In genomic region chr7:127020031-127020430, GRCm38 (mm10) we compare ENCODE assay signal across 9 mouse cellular contexts. TPM values are rescaled to one million over a fixed set of nuclear protein-coding genes. Genes with fewer than 3 reads are reported as not detected.
DNase-seq lines count a peak whose midpoint lies in the region; ATAC-seq lines count a peak whose summit lies in the region.
"Had no signal": no experiment of that assay in that cellular context is flagged by ENCODE, and none has a peak within 500 bp of the region (broad histone marks: within the 10 kb centered on the region; RNA-seq: fewer than 3 reads in every experiment).

No protein-coding gene starts in this region.

- peak overlapping the region; percentile 71 for H3K4me2 ChIP-seq in forebrain, embryonic 16.5 days (ENCODE audit: low read length)
- H3K4me2 ChIP-seq in limb, embryonic 15.5 days = peak overlapping the region; percentile 85

- H3K9ac ChIP-seq in forebrain, embryonic 16.5 days (replicated peaks; ENCODE audit: low read depth, low read length) = peak overlapping the region; percentile 71
- H3K9ac ChIP-seq in limb, embryonic 15.5 days = peak overlapping the region; percentile 64

- H3K9me3 ChIP-seq in forebrain, embryonic 16.5 days (ENCODE audit: control insufficient read depth, low read length) = no peaks in the 10 kb centered on the region
- no peaks in the 10 kb centered on the region for H3K9me3 ChIP-seq in limb, embryonic 15.5 days

- no peak for ATAC-seq in cerebellum, adult (ENCODE audit: insufficient number of reproducible peaks, low FRiP score, low TSS enrichment)
- no peak for ATAC-seq in forebrain, embryonic 16.5 days
- no peak for ATAC-seq in limb, embryonic 15.5 days (ENCODE audit: insufficient number of reproducible peaks, low FRiP score, low TSS enrichment, low read depth)
- no peak for ATAC-seq in megakaryocyte-erythroid progenitor cell, adult 5-6 weeks (replicated peaks; ENCODE audit: low FRiP score, low TSS enrichment, poor library complexity, severe bottlenecking)
- no peak for ATAC-seq in monocyte, adult 5-6 weeks (replicated peaks; ENCODE audit: insufficient number of reproducible peaks, low FRiP score, low TSS enrichment, poor library complexity, severe bottlenecking)

- no peaks in the 10 kb centered on the region for H3K27me3 ChIP-seq in forebrain, embryonic 16.5 days (replicated peaks; ENCODE audit: control insufficient read depth, insufficient read depth, low read length)
- H3K27me3 ChIP-seq in limb, embryonic 15.5 days = no peaks in the 10 kb centered on the region

- no peak overlapping the region for H3K27ac ChIP-seq in brown adipose tissue, adult 24 weeks (replicated peaks; ENCODE audit: low read depth, low read length)
- no peak overlapping the region for H3K27ac ChIP-seq in forebrain, embryonic 16.5 days (ENCODE audit: low read length)
- peak overlapping the region; percentile 89 for H3K27ac ChIP-seq in limb, embryonic 15.5 days

- WGBS in forebrain, embryonic 16.5 days = 51% methylated on average over 3 of the region's 3 CpGs
- 54% methylated on average over 3 of the region's 3 CpGs for WGBS in limb, embryonic 15.5 days

- DNase-seq in cerebellum, adult 11 months = peak; percentile 50
- no peak for DNase-seq in adrenal gland, adult 8-10 months

- peak overlapping the region; percentile 39 for H3K4me3 ChIP-seq in brown adipose tissue, adult 24 weeks (ENCODE audit: insufficient read depth, low read depth, low read length)
- H3K4me3 ChIP-seq in forebrain, embryonic 16.5 days (replicated peaks; ENCODE audit: low read length) = peak overlapping the region; percentile 51
- H3K4me3 ChIP-seq in limb, embryonic 15.5 days = peak overlapping the region; percentile 63

- peaks cover 9% of the 10 kb centered on the region for H3K36me3 ChIP-seq in forebrain, embryonic 16.5 days (ENCODE audit: control insufficient read depth, insufficient read depth)
- H3K36me3 ChIP-seq in limb, embryonic 15.5 days = peaks cover 35% of the 10 kb centered on the region

- H3K4me1 ChIP-seq in brown adipose tissue, adult 24 weeks (ENCODE audit: control insufficient read depth, insufficient read depth, insufficient read length, low read length) = peaks cover 8% of the 10 kb centered on the region
- H3K4me1 ChIP-seq in forebrain, embryonic 16.5 days (replicated peaks; ENCODE audit: control insufficient read depth, insufficient read depth, low read length) = peaks cover 83% of the 10 kb centered on the region
- peaks cover 89% of the 10 kb centered on the region for H3K4me1 ChIP-seq in limb, embryonic 15.5 days

RNA-seq across cellular contexts. Expression of gene Gm42742, which starts 0.9 kb away (rescaled TPM):
- 12.4 TPM in 1 of 2 replicates, not detected in the other for polyA plus RNA-seq in brown adipose tissue, adult 24 weeks (2012; ENCODE audit: insufficient read depth, insufficient read length, missing spikeins)
- 54.8 and 74.1 TPM in 2 replicates for polyA plus RNA-seq in forebrain, embryonic 16.5 days (2015; fragmentation: Nextera tagmentation; extraction: Ambion mirVana)
- polyA plus RNA-seq in limb, embryonic 15.5 days (2015; fragmentation: Nextera tagmentation; extraction: Ambion mirVana) = 28.9 and 58.2 TPM in 2 replicates
- total RNA-seq in megakaryocyte-erythroid progenitor cell, adult 5-6 weeks (2014; fragmentation: Nextera tagmentation) = 0.47 and 3.3 TPM in 2 replicates
- total RNA-seq in megakaryocyte-erythroid progenitor cell, adult 5-6 weeks (2017) = 22.6 TPM in 1 of 2 replicates, not detected in the other
- 10 to 100 TPM in 3 of 4 experiments, 1 to 10 TPM in 1; 5.5 to 40.3 (median 28.9) TPM for total RNA-seq in adrenal gland, adult 8-10 months (2022)
- total RNA-seq in monocyte, adult 5-6 weeks (2017) = 6.4 to 36.5 TPM (median 36.3 TPM) in 3 replicates

RNA-seq across cellular contexts. Expression of gene Prrt2, which starts 1.0 kb away (rescaled TPM):
- polyA plus RNA-seq in brown adipose tissue, adult 24 weeks (2012; ENCODE audit: insufficient read depth, insufficient read length, missing spikeins) = 0.55 and 0.58 TPM in 2 replicates
- polyA plus RNA-seq in forebrain, embryonic 16.5 days (2015; fragmentation: Nextera tagmentation; extraction: Ambion mirVana) = 21.1 and 29.9 TPM in 2 replicates
- 16.5 and 17.5 TPM in 2 replicates for polyA plus RNA-seq in limb, embryonic 15.5 days (2015; fragmentation: Nextera tagmentation; extraction: Ambion mirVana)
- total RNA-seq in megakaryocyte-erythroid progenitor cell, adult 5-6 weeks (2014; fragmentation: Nextera tagmentation) = 0.74 and 2.0 TPM in 2 replicates
- total RNA-seq in megakaryocyte-erythroid progenitor cell, adult 5-6 weeks (2017) = 0.80 and 2.3 TPM in 2 replicates
- total RNA-seq in adrenal gland, adult 8-10 months (2022) = 1 to 10 TPM; 2.4 to 8.7 (median 6.4) TPM
- not detected in 3 replicates for total RNA-seq in monocyte, adult 5-6 weeks (2017)

RNA-seq across cellular contexts. Expression of gene Pagr1a, which starts 2.9 kb away (rescaled TPM):
- polyA plus RNA-seq in brown adipose tissue, adult 24 weeks (2012; ENCODE audit: insufficient read depth, insufficient read length, missing spikeins) = 5.9 and 26.0 TPM in 2 replicates
- polyA plus RNA-seq in forebrain, embryonic 16.5 days (2015; fragmentation: Nextera tagmentation; extraction: Ambion mirVana) = 22.9 and 39.8 TPM in 2 replicates
- 46.7 and 85.6 TPM in 2 replicates for polyA plus RNA-seq in limb, embryonic 15.5 days (2015; fragmentation: Nextera tagmentation; extraction: Ambion mirVana)
- 62.5 and 66.9 TPM in 2 replicates for total RNA-seq in megakaryocyte-erythroid progenitor cell, adult 5-6 weeks (2014; fragmentation: Nextera tagmentation)
- 24.5 TPM in 1 of 2 replicates, not detected in the other for total RNA-seq in megakaryocyte-erythroid progenitor cell, adult 5-6 weeks (2017)
- total RNA-seq in adrenal gland, adult 8-10 months (2022) = 10 to 100 TPM in 3 of 4 experiments, 1 to 10 TPM in 1; 7.5 to 36.1 (median 14.3) TPM
- total RNA-seq in monocyte, adult 5-6 weeks (2017) = 3.8 to 52.6 TPM (median 4.4 TPM) in 3 replicates

RNA-seq across cellular contexts. Expression of gene Pagr1b, which starts 3.7 kb away (rescaled TPM):
- 14.1 TPM in 1 of 2 replicates, not detected in the other for polyA plus RNA-seq in brown adipose tissue, adult 24 weeks (2012; ENCODE audit: insufficient read depth, insufficient read length, missing spikeins)
- not detected in 2 replicates for polyA plus RNA-seq in forebrain, embryonic 16.5 days (2015; fragmentation: Nextera tagmentation; extraction: Ambion mirVana)
- 0.63 and 1.8 TPM in 2 replicates for polyA plus RNA-seq in limb, embryonic 15.5 days (2015; fragmentation: Nextera tagmentation; extraction: Ambion mirVana)
- total RNA-seq in megakaryocyte-erythroid progenitor cell, adult 5-6 weeks (2014; fragmentation: Nextera tagmentation) = 0.66 TPM in 1 of 2 replicates, not detected in the other
- total RNA-seq in megakaryocyte-erythroid progenitor cell, adult 5-6 weeks (2017) = 4.5 and 8.7 TPM in 2 replicates
- total RNA-seq in adrenal gland, adult 8-10 months (2022) = 1 to 10 TPM in 1 of 4 experiments, not detected in 3; 1.5 TPM
- total RNA-seq in monocyte, adult 5-6 weeks (2017) = 2.9 to 7.8 TPM (median 5.2 TPM) in 3 replicates
- total RNA-seq: left cerebral cortex, postnatal 14 days had no signal

RNA-seq across cellular contexts. Expression of gene Mvp, which starts 5.6 kb away (rescaled TPM):
- polyA plus RNA-seq in brown adipose tissue, adult 24 weeks (2012; ENCODE audit: insufficient read depth, insufficient read length, missing spikeins) = 27.9 and 52.7 TPM in 2 replicates
- 3.0 and 3.7 TPM in 2 replicates for polyA plus RNA-seq in forebrain, embryonic 16.5 days (2015; fragmentation: Nextera tagmentation; extraction: Ambion mirVana)
- 13.1 and 17.0 TPM in 2 replicates for polyA plus RNA-seq in limb, embryonic 15.5 days (2015; fragmentation: Nextera tagmentation; extraction: Ambion mirVana)
- 5.6 and 7.9 TPM in 2 replicates for total RNA-seq in megakaryocyte-erythroid progenitor cell, adult 5-6 weeks (2014; fragmentation: Nextera tagmentation)
- 13.5 and 19.7 TPM in 2 replicates for total RNA-seq in megakaryocyte-erythroid progenitor cell, adult 5-6 weeks (2017)
- total RNA-seq in adrenal gland, adult 8-10 months (2022) = 100 to 1,000 TPM; 117 to 186 (median 125) TPM
- total RNA-seq in monocyte, adult 5-6 weeks (2017) = 95.0 to 131 TPM (median 111 TPM) in 3 replicates
